In the genomic region with DNA sequence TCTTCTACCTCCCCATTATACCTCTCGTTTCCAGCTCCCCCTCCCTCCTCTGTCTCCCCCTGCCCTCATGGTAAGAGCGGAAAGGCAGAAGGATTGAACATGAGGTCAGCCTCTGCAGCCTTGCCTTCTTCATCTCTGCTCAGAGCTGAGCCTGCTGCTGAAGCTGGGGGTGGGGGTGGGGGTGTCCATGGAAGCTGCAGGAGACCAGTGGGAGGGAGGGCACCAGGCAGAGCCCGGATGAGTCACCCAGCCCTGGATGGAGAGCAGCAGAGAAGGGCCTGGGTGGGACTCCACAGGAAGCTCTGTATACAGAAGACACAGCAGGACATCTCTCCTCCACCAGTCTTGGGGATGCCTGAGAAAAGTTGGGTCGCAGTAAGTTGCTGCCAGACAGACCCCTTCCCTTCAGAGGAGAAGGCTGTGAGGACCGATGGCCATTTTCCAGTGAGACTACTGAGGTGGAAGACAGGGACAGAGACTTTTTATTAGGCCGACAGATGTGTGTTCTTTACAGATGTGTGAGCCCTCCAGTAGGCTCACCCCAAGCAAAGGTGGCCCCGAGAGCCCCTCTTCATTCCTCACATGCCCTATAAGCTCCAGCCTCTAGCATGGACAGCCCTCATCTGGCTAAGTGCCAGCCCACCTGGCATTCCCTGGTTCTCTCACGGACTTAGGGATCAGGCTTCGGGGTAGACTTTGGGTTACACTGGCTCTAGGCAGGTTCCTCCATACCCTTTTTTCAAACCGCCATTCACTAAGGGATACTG, we compare ENCODE assay signal across 14 mouse cellular contexts. TPM values are rescaled to one million over a fixed set of nuclear protein-coding genes. Genes with fewer than 3 reads are reported as not detected.
A peak's percentile ranks its signal among the peaks of the same experiment; 100 is the strongest.
DNase-seq lines count a peak whose midpoint lies in the region; ATAC-seq lines count a peak whose summit lies in the region.
"Had no signal": no experiment of that assay in that cellular context is flagged by ENCODE, and none has a peak within 500 bp of the region (broad histone marks: within the 10 kb centered on the region; RNA-seq: fewer than 3 reads in every experiment).

No protein-coding gene starts in this region.

- DNase-seq in 3134 (ENCODE audit: extremely low read depth, insufficient read length, low spot score) = peak; percentile 63
- DNase-seq in 3T3-L1 (ENCODE audit: low read depth, low spot score) = peak; percentile 71
- peak; percentile 64 to 67 for DNase-seq in cerebellum, postnatal 10 days
- DNase-seq in natural killer cell, adult 2 months (ENCODE audit: low spot score in 2 of 2) = no peak
- DNase-seq in gastrocnemius, postnatal 25 days = no peak
- DNase-seq: kidney, postnatal 25 days; liver, embryonic 13.5 days; right cerebral cortex, adult 18-20 months had no signal

- no peak overlapping the region for H3K27ac ChIP-seq in intestine, embryonic 16.5 days (ENCODE audit: low read length)
- H3K27ac ChIP-seq in intestine, embryonic 15.5 days = no peak overlapping the region
- H3K27ac ChIP-seq: liver, embryonic 13.5 days; macrophage had no signal

- no peaks in the 10 kb centered on the region for H3K27me3 ChIP-seq in intestine, embryonic 16.5 days (replicated peaks; ENCODE audit: control insufficient read depth, insufficient read depth, low read length)
- H3K27me3 ChIP-seq in intestine, embryonic 15.5 days (replicated peaks) = no peaks in the 10 kb centered on the region
- H3K27me3 ChIP-seq: forebrain, embryonic 13.5 days; liver, embryonic 13.5 days had no signal

- WGBS in intestine, embryonic 16.5 days = 61% methylated on average over 10 of the region's 10 CpGs
- WGBS in intestine, embryonic 15.5 days = 61% methylated on average over 10 of the region's 10 CpGs

- H3K4me3 ChIP-seq in intestine, embryonic 16.5 days (ENCODE audit: low read length) = no peak overlapping the region
- no peak overlapping the region for H3K4me3 ChIP-seq in intestine, embryonic 15.5 days (replicated peaks)
- H3K4me3 ChIP-seq: forebrain, embryonic 13.5 days; liver, embryonic 13.5 days had no signal

- H3K9ac ChIP-seq in intestine, embryonic 16.5 days (ENCODE audit: low read depth, low read length) = no peak overlapping the region
- H3K9ac ChIP-seq in intestine, embryonic 15.5 days = no peak overlapping the region
- H3K9ac ChIP-seq: liver, embryonic 13.5 days had no signal

- no peaks in the 10 kb centered on the region for H3K9me3 ChIP-seq in intestine, embryonic 16.5 days (ENCODE audit: control insufficient read depth, low read length)
- H3K9me3 ChIP-seq in intestine, embryonic 15.5 days = no peaks in the 10 kb centered on the region
- H3K9me3 ChIP-seq: forebrain, embryonic 13.5 days; liver, embryonic 13.5 days had no signal

- H3K36me3 ChIP-seq in intestine, embryonic 16.5 days (ENCODE audit: control insufficient read depth, insufficient read depth, low read length) = no peaks in the 10 kb centered on the region
- H3K36me3 ChIP-seq in intestine, embryonic 15.5 days = no peaks in the 10 kb centered on the region

- peak; percentile 49 for ATAC-seq in intestine, embryonic 16.5 days
- ATAC-seq in intestine, embryonic 15.5 days = no peak
- ATAC-seq: activated CD4-positive, CD25-positive, alpha-beta regulatory T cell, adult 4 months; inflammation-experienced regulatory T-cells, adult 6 months had no signal

- no peak overlapping the region for H3K4me2 ChIP-seq in intestine, embryonic 16.5 days (ENCODE audit: low read depth, low read length)
- H3K4me2 ChIP-seq in intestine, embryonic 15.5 days (replicated peaks) = no peak overlapping the region
- H3K4me2 ChIP-seq: forebrain, embryonic 13.5 days; liver, embryonic 13.5 days had no signal

- H3K4me1 ChIP-seq in intestine, embryonic 16.5 days (ENCODE audit: control insufficient read depth, insufficient read depth, low read length) = peaks cover 19% of the 10 kb centered on the region
- H3K4me1 ChIP-seq in intestine, embryonic 15.5 days (replicated peaks) = peaks cover 33% of the 10 kb centered on the region

RNA-seq across cellular contexts. Expression of a gene that starts 13.4 kb away (rescaled TPM):
- 101 and 106 TPM in 2 replicates for polyA plus RNA-seq in intestine, embryonic 16.5 days (2015; fragmentation: Nextera tagmentation; extraction: Ambion mirVana)
- 111 and 125 TPM in 2 replicates for polyA plus RNA-seq in intestine, embryonic 15.5 days (2015; fragmentation: Nextera tagmentation; extraction: Ambion mirVana)
- total RNA-seq in gastrocnemius, postnatal 25 days (2021) = 10 to 100 TPM; 36.9 to 42.3 TPM

RNA-seq across cellular contexts. Expression of a gene that starts 17.6 kb away (rescaled TPM):
- polyA plus RNA-seq in intestine, embryonic 16.5 days (2015; fragmentation: Nextera tagmentation; extraction: Ambion mirVana) = 60.9 and 61.8 TPM in 2 replicates
- 56.3 and 58.4 TPM in 2 replicates for polyA plus RNA-seq in intestine, embryonic 15.5 days (2015; fragmentation: Nextera tagmentation; extraction: Ambion mirVana)
- 10 to 100 TPM; 21.3 to 23.7 TPM for total RNA-seq in gastrocnemius, postnatal 25 days (2021)

RNA-seq across cellular contexts. Expression of a gene that starts 28.2 kb away (rescaled TPM):
- 13.4 and 17.3 TPM in 2 replicates for polyA plus RNA-seq in intestine, embryonic 16.5 days (2015; fragmentation: Nextera tagmentation; extraction: Ambion mirVana)
- polyA plus RNA-seq in intestine, embryonic 15.5 days (2015; fragmentation: Nextera tagmentation; extraction: Ambion mirVana) = 14.3 and 16.1 TPM in 2 replicates
- total RNA-seq in gastrocnemius, postnatal 25 days (2021) = 1 to 10 TPM; 6.7 to 7.4 TPM

Comparison
In these comparisons a context has a peak if more than half of its experiments do, and no peak if none do; other contexts are left out.
1. DNase-seq: peak in 3134 (single experiment), 3T3-L1 (single experiment) and cerebellum, postnatal 10 days (2 of 2); none in natural killer cell, adult 2 months (0 of 2) and gastrocnemius, postnatal 25 days (single experiment).